Mouse (Mus musculus): ENCODE measurements around the gene Arhgap42.

The Arhgap42 gene

DNA sequence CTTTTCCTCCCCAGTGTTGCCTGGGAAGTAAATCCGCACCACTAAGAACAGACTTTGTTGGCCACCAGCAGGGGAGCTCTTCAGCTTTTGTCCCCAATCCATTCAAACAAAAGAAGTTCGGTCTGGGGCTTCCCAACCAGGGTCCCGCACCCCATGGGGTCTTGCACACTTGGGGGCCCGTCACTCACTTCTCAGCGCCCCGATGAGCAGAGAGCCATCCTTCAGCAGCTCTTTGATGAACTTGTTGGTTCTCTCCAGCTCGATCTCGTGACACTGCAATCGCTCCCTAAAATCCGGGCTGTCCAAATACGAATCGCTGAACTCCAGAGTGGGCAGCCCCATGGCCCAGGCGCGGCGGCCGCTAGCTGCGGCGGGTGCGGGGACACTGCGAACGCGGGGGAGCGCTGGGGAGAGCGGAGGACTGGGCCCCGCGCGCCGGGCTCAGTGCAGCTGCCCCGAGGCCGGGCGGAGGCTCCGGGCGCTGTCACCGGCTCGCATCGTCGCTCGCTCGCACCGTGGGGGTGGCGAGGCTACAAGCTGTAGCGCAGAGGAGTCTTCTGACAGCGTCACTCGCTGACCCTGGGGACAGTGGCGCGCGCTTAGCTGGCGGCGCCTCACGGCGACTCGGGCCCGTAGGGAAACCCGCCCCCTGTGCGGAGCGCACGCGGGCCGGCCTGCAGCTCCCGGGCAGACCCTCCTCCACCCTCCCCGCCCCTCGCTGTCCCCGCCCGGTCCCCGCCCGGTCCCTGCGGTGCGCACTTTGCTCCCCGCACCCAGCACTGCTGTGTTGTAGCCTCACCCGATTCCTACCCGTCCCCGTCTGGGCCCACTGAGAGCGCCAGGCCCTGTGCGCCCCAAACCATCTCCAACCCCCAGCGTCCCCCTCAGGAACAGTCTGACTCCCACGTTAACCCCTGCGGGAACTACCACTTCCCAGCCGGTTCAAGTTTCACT, at the start of gene Arhgap42:
Gene Arhgap42 (minus strand): TSS at position 664 of the 954 bp plus-strand sequence.
- peak; percentile 54 to 59 for DNase-seq

DNA sequence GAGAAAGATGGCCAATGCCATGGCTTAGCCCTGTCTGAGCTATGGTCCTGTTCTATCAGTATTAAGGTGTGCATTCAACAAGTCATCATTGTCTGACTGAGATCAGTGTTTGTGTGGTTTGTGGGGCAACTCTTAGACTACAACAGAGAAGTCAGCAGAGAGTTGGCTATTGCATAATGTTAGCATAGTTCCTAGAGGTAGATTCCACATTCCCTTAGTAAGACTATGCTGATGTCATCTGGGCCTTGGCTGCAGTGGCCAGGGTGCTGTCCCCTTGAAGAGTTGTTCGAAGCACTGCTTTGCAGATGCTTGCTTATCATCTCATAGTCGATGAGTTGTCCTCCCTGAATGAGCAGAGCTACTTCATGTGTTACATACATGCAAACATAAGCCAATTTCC, 49.2 kb upstream of the Arhgap42 start:
- no peak for DNase-seq

DNA sequence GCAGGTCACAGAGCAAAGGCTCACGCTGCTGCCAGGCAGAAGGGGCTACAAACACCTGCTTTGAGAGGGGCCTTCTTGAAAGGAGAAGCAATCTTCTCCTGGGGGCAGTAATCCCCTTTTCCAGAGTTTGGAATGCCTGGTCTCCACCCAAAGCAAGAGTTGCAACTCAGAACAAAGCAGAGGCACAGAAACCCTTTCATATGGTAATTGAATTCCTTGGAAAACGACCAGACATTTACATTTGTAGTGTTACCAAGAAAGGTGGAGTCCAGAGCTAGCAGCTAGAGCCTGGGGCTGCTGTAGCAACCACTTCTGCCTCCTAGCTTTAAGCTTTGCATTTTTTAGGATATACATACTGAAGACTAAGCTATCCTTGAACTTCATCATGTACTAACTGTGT, 30.4 kb upstream of the Arhgap42 start:
- no peak for DNase-seq

DNA sequence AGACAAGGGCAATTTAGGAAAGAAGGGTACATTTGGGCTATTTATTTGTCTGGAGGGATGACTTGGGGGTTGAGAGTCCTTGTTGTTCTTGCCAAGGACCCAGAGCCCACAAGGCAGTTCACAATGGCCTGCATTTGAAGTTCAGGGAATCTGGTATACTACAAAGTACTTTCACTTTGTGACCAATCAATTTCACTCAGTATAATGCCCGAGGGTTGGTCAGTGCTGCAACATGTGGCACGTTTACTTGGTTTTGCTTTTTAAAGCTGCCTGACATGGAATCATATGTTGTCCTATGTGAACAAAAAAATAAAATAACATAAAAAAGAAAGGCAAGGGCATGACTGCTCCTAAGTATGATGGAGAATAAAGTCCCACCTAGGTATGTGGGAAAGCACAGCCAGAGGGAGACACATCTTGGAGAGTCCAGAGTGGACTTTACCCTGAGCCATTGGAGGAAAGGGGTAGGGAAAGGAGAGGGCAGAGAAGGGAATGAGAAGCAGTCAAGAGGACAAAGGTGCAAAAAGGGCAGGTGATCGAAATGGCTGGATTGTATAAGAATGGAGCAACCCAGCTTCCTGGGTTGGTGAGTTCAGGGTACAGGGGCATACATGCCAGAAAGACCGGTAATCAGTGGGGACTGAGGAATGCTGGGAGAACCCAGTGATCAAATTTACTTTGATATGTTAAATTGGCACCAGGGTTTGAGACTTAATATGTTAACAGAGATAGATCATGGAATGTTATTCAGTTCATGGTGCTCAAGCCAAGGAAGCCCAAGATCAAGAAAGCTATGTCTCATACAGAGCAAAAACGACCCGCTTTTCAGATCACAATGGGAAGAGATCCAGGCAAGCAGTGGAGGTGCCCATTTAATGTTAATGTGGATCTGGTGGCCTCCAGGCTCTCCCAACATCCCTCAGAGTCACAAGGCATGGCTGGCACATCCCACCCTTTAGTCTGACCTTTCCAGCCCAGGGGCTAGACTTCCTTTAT, 29.0 kb upstream of the Arhgap42 start:
- DNase-seq: no peak

DNA sequence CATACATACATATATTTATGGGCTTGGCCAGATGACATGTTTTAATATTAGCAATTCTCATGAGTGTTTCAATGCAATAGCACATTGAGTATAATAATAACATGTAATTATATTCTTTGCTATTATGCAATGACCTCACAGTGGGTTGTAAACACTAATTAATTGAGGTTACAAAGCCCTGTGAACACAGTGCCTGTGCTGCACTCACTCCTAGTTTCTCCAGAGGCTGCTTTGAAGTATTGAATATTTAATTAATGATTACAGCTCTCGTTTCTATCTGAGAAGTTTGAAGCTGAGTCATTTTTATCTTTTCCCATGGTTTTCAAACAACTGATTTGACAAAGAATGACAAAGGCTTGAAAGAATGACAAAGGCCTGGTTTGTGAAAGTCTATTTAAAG, 24.6 kb upstream of the Arhgap42 start:
- no peak for DNase-seq

DNA sequence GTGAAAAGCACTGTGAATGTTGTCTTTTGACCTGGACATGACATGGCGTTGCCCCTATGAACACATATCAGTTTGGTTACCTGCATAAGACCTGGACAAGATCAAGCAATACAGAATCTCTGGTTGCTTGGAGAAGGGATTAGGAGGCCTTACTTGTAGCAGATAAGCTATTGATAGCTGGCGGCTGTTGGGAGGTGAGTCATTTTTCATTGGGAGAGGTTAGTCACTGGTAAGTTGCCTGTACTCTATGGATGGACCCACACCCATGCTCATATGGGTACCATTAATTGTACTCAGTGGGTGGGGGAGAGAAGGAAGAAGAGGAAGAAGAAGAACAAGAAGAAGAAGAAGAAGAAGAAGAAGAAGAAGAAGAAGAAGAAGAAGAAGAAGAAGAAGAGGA, 23.6 kb upstream of the Arhgap42 start:
- no peak for DNase-seq

DNA sequence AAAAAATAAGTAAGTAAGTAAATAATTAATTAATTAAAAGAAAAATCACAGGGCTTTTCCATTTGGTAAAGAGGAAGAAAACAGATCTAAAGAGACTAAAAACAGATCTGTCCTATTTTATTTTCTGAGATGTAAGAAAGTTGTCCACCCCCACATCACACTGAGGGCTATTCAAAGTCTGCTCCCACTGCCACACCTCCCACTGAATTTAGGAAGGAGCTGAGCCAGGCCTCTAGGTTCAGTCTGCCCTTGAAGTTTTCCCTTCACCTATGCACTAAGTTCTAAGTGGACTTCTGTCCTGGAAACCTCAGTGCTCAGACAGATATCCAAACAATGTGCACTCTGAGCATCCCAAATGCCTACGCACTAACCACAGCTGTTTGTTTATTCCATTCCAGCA, 15.9 kb upstream of the Arhgap42 start:
- DNase-seq: no peak

DNA sequence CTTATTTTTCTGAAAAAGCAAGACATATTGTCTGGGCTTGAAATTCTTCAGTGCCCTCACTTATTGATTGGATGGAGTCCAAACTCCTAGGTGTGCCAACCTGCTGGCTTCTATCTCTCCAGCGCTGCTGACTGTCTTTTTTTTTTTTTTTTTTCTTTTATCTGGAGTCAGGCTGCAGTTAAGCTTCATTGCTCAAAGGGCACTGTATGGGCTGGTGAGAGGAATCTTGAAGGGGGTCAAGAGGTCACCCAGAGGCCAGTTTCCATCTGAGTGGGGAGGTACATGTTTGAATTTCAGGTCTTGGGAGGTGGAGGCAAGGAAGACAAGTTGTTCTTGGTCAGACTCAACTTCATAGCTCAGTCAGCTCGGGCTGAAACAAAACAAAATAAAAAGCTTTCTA, 9.6 kb upstream of the Arhgap42 start:
- DNase-seq: peak in 1 of 2 experiments; percentile 19

DNA sequence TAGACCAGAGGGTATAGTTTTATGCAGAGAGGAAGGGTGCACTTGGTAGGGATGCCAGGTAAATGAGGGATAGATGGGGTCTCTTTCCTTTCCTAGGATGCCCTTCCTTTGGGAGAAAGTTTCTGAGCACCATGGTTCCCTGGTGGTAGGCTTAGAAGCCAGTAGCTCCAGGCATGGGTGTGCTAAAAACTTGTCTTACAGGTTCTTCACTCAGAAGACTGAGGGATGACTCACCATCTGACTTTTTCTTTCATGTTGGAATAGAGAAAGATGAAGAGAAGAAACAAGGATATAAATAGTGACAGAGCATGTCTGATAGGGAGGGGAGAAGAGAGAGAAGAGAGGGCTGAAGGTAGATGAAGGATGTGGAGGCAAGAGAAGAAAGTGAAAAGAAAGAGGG, 7.1 kb upstream of the Arhgap42 start:
- DNase-seq: no peak

DNA sequence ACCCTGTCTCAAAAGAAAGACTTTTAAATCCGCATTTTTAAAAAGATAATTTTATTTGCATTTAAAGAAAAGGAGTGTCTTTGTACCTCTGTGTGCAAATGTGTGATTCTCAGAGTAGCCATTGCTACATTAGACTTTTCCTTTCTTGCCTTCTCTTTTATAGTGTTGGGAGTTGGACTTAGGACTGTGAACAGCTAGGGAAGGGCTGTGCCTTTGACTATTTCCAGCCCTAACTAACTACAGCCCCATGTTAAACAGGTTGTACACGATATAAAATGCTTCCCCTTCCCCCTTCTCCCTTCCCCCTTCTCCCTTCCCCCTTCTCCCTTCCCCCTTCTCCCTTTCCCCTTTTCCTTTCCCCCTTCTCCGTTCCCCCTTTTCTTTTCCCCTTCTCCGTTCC, 4.9 kb upstream of the Arhgap42 start:
- DNase-seq: no peak

DNA sequence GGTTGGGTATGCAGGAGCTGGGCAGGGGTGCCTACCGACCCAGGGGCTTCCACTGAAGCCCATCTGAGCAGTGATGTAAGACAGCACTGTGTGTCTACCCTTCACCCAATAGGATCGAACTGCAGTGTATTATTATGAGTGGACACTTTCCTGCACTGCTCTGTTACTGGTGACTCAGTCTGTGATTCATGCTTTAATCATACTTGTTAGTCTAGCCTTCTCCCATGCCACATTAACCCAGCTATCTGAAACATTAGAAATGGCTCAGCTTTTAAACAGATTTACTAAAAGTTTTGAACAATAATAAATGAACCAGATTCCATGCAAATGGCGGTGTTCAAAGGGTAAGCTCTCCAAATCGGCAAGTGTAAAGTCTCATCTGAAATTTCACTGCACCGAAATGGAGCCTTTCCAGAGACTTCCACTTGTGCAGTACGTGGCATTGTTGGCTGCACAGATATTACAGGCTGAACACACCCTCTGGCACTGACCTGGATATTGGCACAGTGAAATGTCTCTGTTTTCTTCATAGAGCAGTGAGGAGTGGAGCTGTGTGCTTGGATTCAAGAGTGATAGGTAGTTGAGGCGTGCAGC, 2.4 kb upstream of the Arhgap42 start:
- DNase-seq: no peak

DNA sequence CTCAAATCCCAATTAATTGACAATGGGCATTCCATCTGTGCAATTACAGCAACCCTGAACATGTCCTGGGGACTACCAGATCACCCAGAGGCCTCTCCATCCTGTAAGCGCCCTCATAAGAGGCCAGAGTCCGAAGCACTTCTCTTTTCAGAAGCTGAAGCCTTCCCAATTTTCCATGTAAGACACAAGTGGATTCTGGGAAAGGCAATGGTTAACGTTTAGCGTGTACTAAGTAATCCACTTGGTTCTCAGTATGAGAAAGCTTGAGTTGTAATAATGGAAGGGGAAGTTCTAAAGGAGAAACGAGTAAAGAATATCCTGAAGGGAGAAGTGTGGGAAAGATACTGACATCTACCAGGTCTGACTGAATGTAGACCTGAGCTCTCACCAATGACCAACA, 1.4 kb downstream of the Arhgap42 start:
- no peak for DNase-seq

DNA sequence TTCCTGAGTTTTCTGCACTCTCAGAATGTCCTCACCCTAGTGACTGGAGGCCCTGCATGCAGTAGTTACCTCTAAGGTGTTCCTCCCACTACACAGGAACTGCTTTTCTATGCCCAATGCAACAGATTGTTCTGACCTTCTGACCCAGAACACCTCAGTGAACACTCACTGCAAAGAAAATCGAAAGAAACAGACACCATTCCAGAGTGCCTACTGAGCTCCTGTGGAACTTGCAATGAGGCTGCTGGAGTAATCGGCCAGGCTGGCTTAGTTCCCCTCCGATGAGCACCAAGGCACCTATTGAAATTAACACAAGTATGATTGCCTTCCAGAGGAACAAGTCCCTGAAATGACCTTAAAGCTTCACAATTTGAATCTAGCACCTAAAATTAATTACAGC, 9.2 kb downstream of the Arhgap42 start:
- no peak for DNase-seq

DNA sequence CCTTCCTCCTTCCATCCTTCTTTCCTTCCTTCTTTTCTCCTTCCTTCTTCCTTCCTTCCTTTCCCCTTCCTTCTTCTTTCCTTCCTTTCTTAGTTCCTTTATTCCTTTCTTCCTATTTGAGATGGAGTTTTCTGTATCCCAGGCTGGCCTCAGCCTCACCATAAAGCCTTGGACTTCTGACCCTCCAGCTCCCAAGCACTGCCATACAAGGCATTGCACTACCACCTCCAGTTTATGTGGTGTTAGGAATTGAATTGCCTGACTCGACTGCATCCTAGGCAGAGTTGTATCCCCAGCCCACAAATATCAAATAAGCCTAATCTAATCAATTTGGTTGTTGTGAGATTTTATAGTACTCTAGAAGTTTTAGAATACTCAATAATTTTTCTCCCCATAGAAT, 14.1 kb downstream of the Arhgap42 start:
- no peak for DNase-seq

DNA sequence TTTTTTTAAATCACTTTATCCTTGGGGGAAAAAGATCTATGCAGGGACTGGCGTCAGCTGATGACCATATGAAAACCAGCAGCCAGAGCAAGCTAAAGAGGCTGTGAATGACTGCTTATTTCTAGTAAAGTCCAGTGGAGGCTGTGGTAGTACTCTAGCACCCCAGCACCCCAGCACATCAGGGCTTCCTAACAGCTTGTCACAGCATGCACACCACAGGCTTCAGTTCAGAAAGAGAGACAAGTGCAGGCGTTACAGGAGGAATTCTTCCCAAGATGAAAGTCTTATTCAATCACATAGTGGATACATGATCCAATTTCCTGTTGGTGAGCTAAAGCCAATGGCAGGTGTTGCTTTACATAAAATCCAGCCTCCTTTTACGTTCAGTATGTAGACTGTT, 15.5 kb downstream of the Arhgap42 start:
- DNase-seq: no peak

DNA sequence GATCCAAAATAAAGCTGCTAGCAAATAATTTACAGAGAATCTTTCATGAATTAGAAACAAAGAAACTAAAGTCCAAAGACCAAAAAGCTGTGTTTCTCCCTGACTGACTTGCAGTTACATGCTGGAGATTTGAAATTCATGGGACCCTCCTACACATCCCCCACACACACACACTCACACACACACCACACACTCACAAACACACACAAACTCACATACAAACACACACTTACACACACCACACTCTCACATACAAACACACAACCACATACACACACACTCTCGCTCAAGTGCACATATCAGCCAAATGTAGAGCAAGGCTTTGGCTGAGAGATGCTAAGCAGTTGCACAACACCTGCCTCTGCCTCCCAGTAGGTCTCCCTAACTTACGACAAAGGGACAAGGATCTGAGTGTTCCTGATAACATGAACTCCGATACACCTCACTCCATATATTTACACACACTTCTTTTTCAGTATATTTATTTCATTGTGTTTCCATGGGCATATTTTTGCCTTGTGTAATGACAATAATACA, 16.9 kb downstream of the Arhgap42 start:
- DNase-seq: no peak

DNA sequence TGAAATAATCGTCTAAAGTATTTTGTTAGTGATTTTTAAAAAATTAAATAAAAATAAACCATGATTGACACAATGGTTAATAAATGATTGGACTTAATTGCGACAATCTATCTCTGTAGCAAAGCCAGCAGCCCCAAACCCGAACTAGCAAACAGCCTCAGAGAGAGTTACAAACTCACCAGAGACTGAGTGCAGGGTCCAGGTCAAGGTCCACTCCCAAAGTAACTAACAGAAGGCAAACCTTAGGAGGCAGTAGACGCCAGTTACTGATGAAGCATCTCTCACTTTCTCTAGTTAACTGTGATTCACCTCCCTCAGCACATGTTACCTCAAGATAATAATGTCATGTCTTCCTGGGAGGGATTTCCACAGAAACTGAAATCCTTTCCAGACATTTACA, 17.7 kb downstream of the Arhgap42 start:
- no peak for DNase-seq

DNA sequence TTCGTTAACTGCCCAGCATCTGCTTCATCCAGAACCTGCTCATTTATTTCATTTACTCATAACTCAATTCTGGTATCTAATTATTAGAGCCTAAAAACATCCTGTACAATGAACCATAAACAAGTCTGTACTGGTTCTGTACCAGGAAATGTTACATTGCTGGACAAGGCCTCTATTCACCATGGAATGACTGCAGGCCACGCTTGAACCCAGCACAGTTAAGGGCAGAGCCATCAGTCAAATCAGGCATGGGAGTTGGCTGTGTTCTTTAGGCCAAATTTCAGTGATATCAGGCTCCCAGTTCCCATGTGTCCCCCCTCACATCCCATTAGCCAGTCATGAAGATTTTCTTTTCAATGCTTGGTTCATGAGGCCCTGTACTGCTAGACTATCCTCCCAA, 20.6 kb downstream of the Arhgap42 start:
- DNase-seq: no peak

DNA sequence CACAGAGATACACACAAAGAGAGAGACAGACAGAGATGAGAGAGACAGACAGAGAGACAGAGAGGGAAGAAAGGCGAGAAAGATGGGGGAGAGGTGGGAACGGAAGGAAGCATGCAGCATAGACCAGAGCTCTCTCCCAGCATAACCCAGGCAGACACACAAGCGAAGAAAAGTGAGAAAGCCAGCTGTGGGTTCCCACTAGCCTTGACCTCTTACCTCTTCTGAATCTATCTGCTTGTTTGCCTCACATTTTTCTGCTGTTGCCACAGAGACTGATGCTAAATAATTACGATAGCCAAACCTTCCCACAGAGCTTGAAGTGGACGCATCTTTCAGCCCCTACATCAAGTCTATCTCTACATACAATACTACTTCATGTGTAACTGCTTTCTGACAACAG, 24.1 kb downstream of the Arhgap42 start:
- DNase-seq: no peak

DNA sequence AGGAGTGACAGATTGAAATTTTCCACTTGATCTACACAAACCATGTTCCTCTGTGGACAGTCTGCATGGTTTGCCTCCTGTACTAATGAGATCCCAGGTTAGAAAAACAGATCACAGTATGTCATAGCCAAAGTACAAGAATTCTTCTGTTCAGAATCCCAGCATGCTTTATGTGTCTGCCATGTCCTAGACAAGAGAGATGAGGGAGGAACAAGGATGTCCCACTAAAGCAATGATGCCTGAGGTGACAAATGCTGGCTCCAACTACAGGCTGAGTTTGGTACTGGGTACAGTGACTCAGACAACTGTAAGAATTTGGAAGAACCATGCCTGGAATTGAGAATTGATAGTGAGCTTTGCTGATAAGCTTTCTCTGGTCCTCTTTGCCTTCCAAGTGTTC, 24.6 kb downstream of the Arhgap42 start:
- peak; percentile 22 to 32 for DNase-seq

DNA sequence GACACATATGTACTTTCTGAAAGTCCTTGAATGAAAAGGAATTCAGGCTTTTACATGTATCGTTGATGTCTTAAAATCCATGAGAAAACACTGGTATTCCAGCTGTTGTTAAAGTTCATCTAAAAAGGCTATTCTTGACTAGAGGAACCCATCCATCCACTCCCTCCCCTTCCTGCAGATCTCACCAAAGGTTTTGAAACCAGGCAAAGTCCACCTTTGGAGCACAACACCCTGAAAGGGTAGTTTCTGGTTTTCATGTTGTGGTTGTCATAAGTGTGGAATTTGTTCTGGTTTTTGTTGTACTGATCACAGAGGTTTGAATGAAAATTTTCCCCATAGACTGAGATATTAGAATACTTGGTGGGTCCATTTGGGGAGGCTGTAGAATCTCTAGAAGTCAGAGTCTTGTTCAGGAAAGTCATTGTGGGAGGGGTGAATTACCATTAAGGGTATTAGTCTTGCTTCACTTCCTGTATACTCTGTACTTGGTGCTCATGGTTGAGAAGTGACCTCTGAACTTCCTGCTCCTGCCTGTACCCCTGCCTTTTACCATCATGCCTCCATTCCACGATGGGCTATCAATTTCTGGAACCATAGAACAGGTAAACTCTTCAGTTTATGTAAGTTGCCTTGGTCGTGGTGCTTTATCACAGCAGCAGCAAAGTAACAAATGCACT, 27.4 kb downstream of the Arhgap42 start:
- no peak for DNase-seq

DNA sequence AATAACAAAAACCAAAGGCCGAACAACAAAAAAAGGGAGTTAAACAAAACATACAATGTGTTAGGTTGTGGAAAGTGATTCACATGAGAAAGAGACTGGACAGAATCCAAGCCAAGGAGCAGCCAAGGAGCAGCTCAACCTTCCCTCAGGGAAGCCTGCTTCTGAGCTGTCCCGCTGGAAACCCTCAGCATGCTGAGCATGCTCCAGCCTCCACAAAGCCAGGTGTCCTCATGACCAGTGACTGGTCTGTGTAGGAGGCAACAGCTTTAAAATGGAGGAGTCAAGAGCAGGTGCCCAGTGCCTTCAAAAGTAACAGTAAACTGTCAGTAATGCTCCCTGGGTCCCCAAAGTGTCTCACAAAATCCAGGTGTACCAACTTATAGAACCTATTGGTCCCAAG, 28.4 kb downstream of the Arhgap42 start:
- no peak for DNase-seq

Measured in cerebellum, postnatal 14 days (tissue).